In genomic region chr9:66834318-66835096, GRCm38 (mm10) we compare ENCODE assay signal across 8 mouse cellular contexts. TPM values are rescaled to one million over a fixed set of nuclear protein-coding genes. Genes with fewer than 3 reads are reported as not detected.
DNase-seq lines count a peak whose midpoint lies in the region; ATAC-seq lines count a peak whose summit lies in the region.

Aph1c (minus strand) TSS chr9:66834726.

- DNase-seq in CD4-positive, CD25-positive, alpha-beta regulatory T cell, adult 2 months (ENCODE audit: low read depth, low spot score) = peak; percentile 99
- peak; percentile 83 for DNase-seq in fat pad, adult 2 months (ENCODE audit: extremely low read depth, low read depth, low spot score)
- DNase-seq in kidney, postnatal 10 days = peak; percentile 99
- DNase-seq in natural killer cell, adult 2 months (ENCODE audit: low spot score in 2 of 2) = peak; percentile 97 to 99

- WGBS in heart, embryonic 13.5 days = under 1% methylated on average over 58 of the region's 58 CpGs
- WGBS in liver, embryonic 12.5 days (ENCODE audit: insufficient replicate concordance) = 1% methylated on average over 58 of the region's 58 CpGs
- WGBS in stomach, embryonic 15.5 days = under 1% methylated on average over 58 of the region's 58 CpGs

- H3K27me3 ChIP-seq in heart, embryonic 13.5 days (replicated peaks) = 0 out of 2 replicates have a peak, but pooled peaks cover 5% of the 10 kb centered on the region
- 0 out of 2 replicates have a peak, but pooled peaks cover 5% of the 10 kb centered on the region for H3K27me3 ChIP-seq in liver, embryonic 12.5 days (replicated peaks)
- H3K27me3 ChIP-seq in stomach, embryonic 15.5 days (replicated peaks) = no peaks in the 10 kb centered on the region

- 0 out of 2 replicates have a peak within 1 kb of the TSS, but pooled peaks have one; percentile 14 for H3K27ac ChIP-seq in brown adipose tissue, adult 24 weeks (replicated peaks; ENCODE audit: low read depth, low read length)
- H3K27ac ChIP-seq in heart, embryonic 13.5 days (replicated peaks) = no peak within 1 kb of the TSS
- peak within 1 kb of the TSS; percentile 15 for H3K27ac ChIP-seq in liver, embryonic 12.5 days
- H3K27ac ChIP-seq in stomach, embryonic 15.5 days = no peak within 1 kb of the TSS

- peaks cover 2% of the 10 kb centered on the region; the same call in 1 of the 2 replicates for H3K4me1 ChIP-seq in brown adipose tissue, adult 24 weeks (ENCODE audit: control insufficient read depth, insufficient read depth, insufficient read length, low read length)
- peaks cover 17% of the 10 kb centered on the region for H3K4me1 ChIP-seq in heart, embryonic 13.5 days
- peaks cover 24% of the 10 kb centered on the region for H3K4me1 ChIP-seq in liver, embryonic 12.5 days
- peaks cover 12% of the 10 kb centered on the region for H3K4me1 ChIP-seq in stomach, embryonic 15.5 days

- H3K9me3 ChIP-seq in heart, embryonic 13.5 days = no peaks in the 10 kb centered on the region
- no peaks in the 10 kb centered on the region for H3K9me3 ChIP-seq in liver, embryonic 12.5 days (replicated peaks)
- H3K9me3 ChIP-seq in stomach, embryonic 15.5 days = no peaks in the 10 kb centered on the region

- H3K9ac ChIP-seq in heart, embryonic 13.5 days = peak within 1 kb of the TSS; percentile 77
- peak within 1 kb of the TSS; percentile 68 for H3K9ac ChIP-seq in liver, embryonic 12.5 days
- peak within 1 kb of the TSS; percentile 35 for H3K9ac ChIP-seq in stomach, embryonic 15.5 days

- no peaks in the 10 kb centered on the region for H3K36me3 ChIP-seq in heart, embryonic 13.5 days
- no peaks in the 10 kb centered on the region; the same call in 1 of the 2 replicates for H3K36me3 ChIP-seq in liver, embryonic 12.5 days
- H3K36me3 ChIP-seq in stomach, embryonic 15.5 days = no peaks in the 10 kb centered on the region

- ATAC-seq in heart, embryonic 13.5 days (ENCODE audit: extremely low read depth, insufficient number of reproducible peaks, low FRiP score, low TSS enrichment) = peak; percentile 100
- ATAC-seq in liver, embryonic 12.5 days = peak; percentile 99
- ATAC-seq in stomach, embryonic 15.5 days (ENCODE audit: insufficient read depth, low FRiP score, low read depth) = peak; percentile 100

- peak within 1 kb of the TSS; percentile 76 for H3K4me3 ChIP-seq in brown adipose tissue, adult 24 weeks (ENCODE audit: insufficient read depth, low read depth, low read length)
- peak within 1 kb of the TSS; percentile 69 for H3K4me3 ChIP-seq in heart, embryonic 13.5 days
- peak within 1 kb of the TSS; percentile 63 for H3K4me3 ChIP-seq in liver, embryonic 12.5 days
- H3K4me3 ChIP-seq in stomach, embryonic 15.5 days (replicated peaks) = peak within 1 kb of the TSS; percentile 69

- H3K4me2 ChIP-seq in heart, embryonic 13.5 days = peak within 1 kb of the TSS; percentile 100
- H3K4me2 ChIP-seq in liver, embryonic 12.5 days = peak within 1 kb of the TSS; percentile 96
- H3K4me2 ChIP-seq in stomach, embryonic 15.5 days = peak within 1 kb of the TSS; percentile 100

RNA-seq across cellular contexts. Expression of gene Aph1c, which starts in this region (rescaled TPM):
- 0.24 and 0.42 TPM in 2 replicates for polyA plus RNA-seq in brown adipose tissue, adult 24 weeks (2012; ENCODE audit: insufficient read depth, insufficient read length, missing spikeins)
- 1.7 and 1.8 TPM in 2 replicates for polyA plus RNA-seq in heart, embryonic 13.5 days (2015; fragmentation: Nextera tagmentation; extraction: Ambion mirVana)
- polyA plus RNA-seq in liver, embryonic 12.5 days (2016; fragmentation: Nextera tagmentation; extraction: Ambion mirVana) = 0.87 and 1.3 TPM in 2 replicates
- polyA plus RNA-seq in stomach, embryonic 15.5 days (2015; fragmentation: Nextera tagmentation; extraction: Ambion mirVana) = 5.1 and 5.7 TPM in 2 replicates

Comparison
In these comparisons a context has a peak if more than half of its experiments do, and no peak if none do; other contexts are left out.
1. H3K27ac ChIP-seq: peak in brown adipose tissue, adult 24 weeks (single experiment) and liver, embryonic 12.5 days (single experiment); none in heart, embryonic 13.5 days (single experiment) and stomach, embryonic 15.5 days (single experiment).
2. Peak in every context shown above with its lines, with median percentiles within 50 percentile points of each other: DNase-seq, H3K4me3 ChIP-seq, ATAC-seq, H3K4me2 ChIP-seq and H3K9ac ChIP-seq.